Mouse (Mus musculus) G1E (cell line): ENCODE data around the gene Fkbp1b. TPM values are rescaled to one million over a fixed set of nuclear protein-coding genes. Genes with fewer than 3 reads are reported as not detected.

Source experiments
- ATAC-seq: 2 replicates; pipeline ENCODE4 v1.8.0; 2016; ENCODE audit warnings: mild to moderate bottlenecking; ENCODE audit not compliant: insufficient number of reproducible peaks, poor library complexity, low FRiP score, severe bottlenecking; ENCODE audit errors: extremely low read depth
- DNase-seq: peaks from one replicate; pipeline ENCODE4 v3.0.0; 2012; ENCODE audit warnings: low spot score
- H3K27me3 ChIP-seq: 2 replicates; pipeline ENCODE4 v1.6.1; 2012; ENCODE audit warnings: mild to moderate bottlenecking, low read length, inconsistent platforms; ENCODE audit not compliant: insufficient read depth
- H3K36me3 ChIP-seq: replicated peaks from 2 replicates; pipeline ENCODE3; 2012; ENCODE audit warnings: mild to moderate bottlenecking, inconsistent platforms
- H3K4me1 ChIP-seq: 2 replicates; pipeline ENCODE4 v1.6.1; 2012; ENCODE audit warnings: low read depth, low read length, inconsistent platforms, mixed read lengths; ENCODE audit not compliant: insufficient read depth
- H3K4me3 ChIP-seq: 2 replicates; pipeline ENCODE4 v1.5.1; 2012; ENCODE audit warnings: low read depth, mild to moderate bottlenecking, inconsistent platforms, low read length, moderate library complexity, mixed read lengths
- H3K9me3 ChIP-seq: replicated peaks from 2 replicates; pipeline ENCODE4 v1.6.1; 2012; ENCODE audit warnings: inconsistent platforms
- CTCF ChIP-seq: IDR thresholded peaks from 2 replicates; pipeline ENCODE4 v1.5.1; 2012; ENCODE audit warnings: low read depth, low read length, inconsistent platforms, mixed read lengths
- GATA1 ChIP-seq: IDR thresholded peaks from 2 replicates; pipeline ENCODE4 v1.6.1; 2012; ENCODE audit warnings: borderline replicate concordance, low read length, inconsistent platforms, mixed read lengths
- GATA2 ChIP-seq: IDR thresholded peaks from 2 replicates; pipeline ENCODE4 v1.6.1; 2012; ENCODE audit warnings: low read depth, low read length, inconsistent platforms, borderline replicate concordance
- POLR2AphosphoS5 ChIP-seq: IDR thresholded peaks from 2 replicates; pipeline ENCODE4 v1.6.1; 2012; ENCODE audit warnings: low read depth, low read length, inconsistent platforms; ENCODE audit not compliant: insufficient replicate concordance
- TAL1 ChIP-seq: conservative IDR thresholded peaks from 2 replicates; pipeline ENCODE4 v1.6.1; 2012; ENCODE audit warnings: low read depth, low read length, inconsistent platforms, mixed read lengths
- polyA plus RNA-seq: library from polyadenylated mRNA; stranded (reverse); fragments of >175 nt; gene quantifications from 2 replicates; pipeline ENCODE4 v1.2.3, GENCODE M21; 2012
- total RNA-seq, 2 experiments: library from RNA; stranded (forward) in 1 of 2; stranded (reverse) in 1 of 2; fragments of 200-1000 nt in 1 of 2; fragments of >200 nt in 1 of 2; fragmentation: Nextera tagmentation in 1 of 2; gene quantifications; 2 replicates each; pipeline ENCODE4 v1.2.3; 2014 to 2017

Fkbp1b gene
- total and polyA plus RNA-seq, 3 experiments, result 7.8 to 14.0 (median 8.0) TPM

DNA sequence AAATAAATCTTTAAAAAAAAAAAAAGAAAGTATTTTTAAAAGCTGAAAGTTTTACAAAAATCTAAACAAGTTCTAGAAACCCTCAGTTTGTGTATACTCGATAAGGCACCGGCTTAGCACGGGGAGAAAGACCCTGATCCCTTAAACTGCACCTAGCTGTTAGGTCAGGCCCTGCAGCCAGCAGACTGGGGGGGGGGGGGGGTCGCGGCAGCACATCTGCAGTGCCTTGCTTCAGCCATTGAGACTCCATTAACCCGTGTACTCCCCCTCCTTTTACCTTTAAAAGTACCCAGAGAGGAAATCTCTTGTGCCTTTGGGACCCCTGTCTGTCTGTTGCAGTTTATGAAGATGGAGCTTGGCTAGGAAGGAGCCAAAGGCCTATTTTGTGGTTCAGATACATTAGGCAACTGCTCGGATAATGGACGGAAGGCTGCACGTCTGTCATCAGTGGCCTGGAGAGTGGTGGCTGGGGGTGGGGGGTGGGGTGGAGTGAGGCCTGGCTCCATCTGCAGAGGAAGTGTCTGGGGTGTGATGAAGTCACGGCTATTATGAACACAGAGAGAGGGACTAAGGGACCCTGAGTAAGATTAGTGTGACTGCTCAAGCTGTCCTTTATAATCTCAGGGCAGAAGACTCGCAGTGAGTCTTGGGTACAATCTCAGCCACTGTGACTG, 18.0 kb upstream of the Fkbp1b start:
- peaks cover 45% of the 10 kb centered on the region for H3K4me1 ChIP-seq
- peak; percentile 29 for ATAC-seq
- H3K36me3 ChIP-seq, result peaks cover 81% of the 10 kb centered on the region
- DNase-seq, result peak; percentile 33
- no peaks in the 10 kb centered on the region for H3K27me3 ChIP-seq
- H3K9me3 ChIP-seq, result peaks cover 2% of the 10 kb centered on the region; the same call in 1 of the 2 replicates
- TF ChIP-seq GATA2 (no peak), CTCF (no peak), POLR2AphosphoS5 (no peak), TAL1 (no peak), GATA1 (no peak)
- no peak overlapping the region for H3K4me3 ChIP-seq

DNA sequence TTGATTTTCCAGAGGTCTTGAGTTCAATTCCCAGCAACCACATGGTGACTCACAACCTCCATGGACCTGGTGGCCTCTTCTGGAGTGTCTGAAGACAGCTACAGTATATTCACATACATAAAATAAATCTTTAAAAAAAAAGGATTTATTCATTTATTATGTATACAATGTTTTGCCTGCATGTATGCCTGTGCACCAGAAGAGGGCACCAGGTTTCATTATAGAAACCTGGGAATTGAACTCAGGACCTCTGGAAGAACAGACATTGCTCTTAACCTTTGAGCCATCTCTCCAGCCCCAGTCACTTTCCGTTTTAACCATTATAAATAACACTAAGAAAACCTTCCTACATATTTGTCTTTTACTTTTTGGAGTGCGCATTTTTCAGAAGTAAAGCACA, 15.4 kb upstream of the Fkbp1b start:
- ATAC-seq (no peak), DNase-seq (no peak)
- Histone ChIP-seq H3K36me3 (peaks cover 72% of the 10 kb centered on the region), H3K4me3 (no peak overlapping the region), H3K4me1 (peaks cover 31% of the 10 kb centered on the region), H3K9me3 (peaks cover 2% of the 10 kb centered on the region; the same call in 1 of the 2 replicates), H3K27me3 (no peaks in the 10 kb centered on the region)
- TF ChIP-seq GATA2, result no peak
- no peak for TF ChIP-seq TAL1
- no peak; the same call in 1 of the 2 replicates for TF ChIP-seq CTCF
- no peak for TF ChIP-seq POLR2AphosphoS5
- TF ChIP-seq GATA1, result no peak

DNA sequence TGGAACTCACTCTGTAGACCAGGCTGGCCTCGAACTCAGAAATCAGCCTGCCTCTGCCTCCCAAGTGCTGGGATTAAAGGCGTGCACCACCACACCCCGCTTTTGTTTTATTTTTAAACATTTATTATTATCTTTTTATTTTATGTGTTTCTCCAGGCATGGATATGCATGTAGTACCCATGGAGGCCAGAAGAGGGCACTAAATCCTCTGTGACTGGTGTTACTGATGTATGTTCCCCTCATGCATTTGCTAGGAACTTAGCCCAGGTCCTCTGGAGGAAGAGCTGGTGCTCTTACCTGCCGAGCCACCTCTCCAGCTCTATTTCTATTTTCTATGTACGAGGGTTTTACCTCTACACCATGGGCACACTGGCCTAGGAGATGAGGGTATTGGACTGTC, 14.8 kb upstream of the Fkbp1b start:
- TF ChIP-seq CTCF (peak; percentile 38; the same call in 1 of the 2 replicates), POLR2AphosphoS5 (no peak)
- peaks cover 2% of the 10 kb centered on the region; the same call in 1 of the 2 replicates for H3K9me3 ChIP-seq
- H3K4me1 ChIP-seq, result peaks cover 27% of the 10 kb centered on the region
- H3K4me3 ChIP-seq, result no peak overlapping the region
- DNase-seq (no peak), ATAC-seq (no peak)
- peaks cover 72% of the 10 kb centered on the region for H3K36me3 ChIP-seq
- H3K27me3 ChIP-seq, result no peaks in the 10 kb centered on the region

DNA sequence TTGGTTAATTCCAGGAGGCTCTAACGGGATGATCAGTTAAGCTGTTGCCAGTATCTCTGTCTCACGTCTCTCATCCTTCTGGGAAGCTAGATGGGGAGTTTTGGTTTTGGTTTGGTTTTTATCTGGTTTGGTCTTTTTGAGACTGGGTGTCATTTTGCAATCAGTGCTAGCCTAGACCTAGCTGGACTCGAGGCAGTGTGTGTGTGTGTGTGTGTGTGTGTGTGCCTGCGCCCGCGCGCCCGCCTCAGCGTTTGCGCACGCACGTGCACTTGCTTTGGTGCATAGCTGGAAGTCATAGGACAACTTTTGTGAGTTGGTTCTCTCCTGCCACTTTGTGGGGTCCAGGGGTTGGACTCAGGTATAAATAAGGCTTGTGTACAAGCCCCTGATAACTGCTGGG, 2.4 kb upstream of the Fkbp1b start:
- 0 out of 2 replicates have a peak, but pooled peaks have one; percentile 18 for ATAC-seq
- H3K4me1 ChIP-seq, result peaks cover 46% of the 10 kb centered on the region
- H3K9me3 ChIP-seq, result no peaks in the 10 kb centered on the region
- TF ChIP-seq GATA1, result no peak
- TF ChIP-seq GATA2, result no peak
- no peak for TF ChIP-seq POLR2AphosphoS5
- no peak for TF ChIP-seq CTCF
- TF ChIP-seq TAL1, result no peak
- H3K4me3 ChIP-seq, result peak overlapping the region; percentile 75
- H3K27me3 ChIP-seq, result no peaks in the 10 kb centered on the region
- peaks cover 27% of the 10 kb centered on the region for H3K36me3 ChIP-seq
- DNase-seq, result no peak

DNA sequence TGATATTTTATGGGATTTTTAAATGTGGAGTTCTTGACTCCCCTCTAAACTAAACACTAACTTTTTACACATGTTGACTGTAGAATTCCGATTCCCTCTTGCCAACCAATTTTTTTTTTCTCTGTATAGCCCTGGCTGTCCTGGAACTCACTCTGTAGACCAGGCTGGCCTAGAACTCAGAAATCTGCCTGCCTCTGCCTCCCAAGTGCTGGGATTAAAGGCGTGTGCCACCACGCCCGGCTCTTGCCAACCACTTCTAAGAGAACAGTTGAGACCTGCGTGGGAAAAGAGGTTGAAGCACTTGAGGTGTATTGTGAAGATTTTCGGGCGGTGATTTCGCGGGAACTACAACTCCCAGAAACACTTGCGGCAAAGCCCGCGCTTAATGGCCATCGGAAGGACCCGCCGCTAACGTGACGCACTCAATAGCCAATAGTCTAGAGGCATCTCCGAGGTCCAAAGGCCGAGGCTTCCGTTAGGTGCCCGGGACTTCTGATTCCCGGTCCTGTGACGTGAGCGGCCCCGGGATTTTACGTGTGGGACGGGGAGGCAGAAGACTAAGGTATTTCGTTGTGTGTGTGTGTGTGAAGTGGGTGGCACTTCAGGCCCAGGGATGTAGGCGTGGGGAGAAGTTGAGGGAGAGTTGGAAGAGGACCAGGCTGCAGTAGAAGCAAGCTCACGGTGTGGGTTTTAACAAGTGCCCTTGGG, 1.7 kb upstream of the Fkbp1b start, which contains the start of gene Wdcp:
Wdcp (plus strand) TSS at position 414 of the 708 bp plus-strand sequence.
- DNase-seq (peak; percentile 88), ATAC-seq (peak; percentile 96)
- H3K36me3 ChIP-seq, result peaks cover 22% of the 10 kb centered on the region
- peak within 1 kb of the TSS; percentile 82 for H3K4me3 ChIP-seq
- no peaks in the 10 kb centered on the region for H3K9me3 ChIP-seq
- peaks cover 46% of the 10 kb centered on the region for H3K4me1 ChIP-seq
- H3K27me3 ChIP-seq, result no peaks in the 10 kb centered on the region
- TF ChIP-seq POLR2AphosphoS5, result no peak
- no peak for TF ChIP-seq TAL1
- no peak for TF ChIP-seq CTCF
- no peak for TF ChIP-seq GATA1
- TF ChIP-seq GATA2, result no peak

DNA sequence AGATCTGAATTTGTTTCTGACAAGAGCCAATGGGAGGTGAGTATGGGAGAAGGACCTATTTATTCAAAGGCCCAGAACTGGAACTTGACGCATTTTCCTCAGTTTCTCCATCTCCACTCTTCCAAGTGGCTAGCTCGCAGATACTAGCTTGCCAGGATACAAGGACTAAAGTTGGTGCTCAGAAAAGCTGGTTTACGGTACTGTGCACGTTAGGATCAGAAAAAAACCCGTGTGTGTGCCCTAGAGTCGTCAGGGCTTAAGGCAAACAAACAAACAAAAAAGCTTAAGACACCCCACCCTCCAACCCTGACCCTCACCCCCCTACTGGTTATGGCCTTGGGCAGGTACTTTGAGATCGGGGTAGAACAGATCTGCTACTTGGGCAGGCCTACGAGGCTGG, 1.1 kb upstream of the Fkbp1b start:
- Histone ChIP-seq H3K36me3 (peaks cover 26% of the 10 kb centered on the region), H3K4me3 (0 out of 2 replicates have a peak overlapping the region, but pooled peaks have one; percentile 82), H3K4me1 (peaks cover 46% of the 10 kb centered on the region), H3K9me3 (no peaks in the 10 kb centered on the region), H3K27me3 (no peaks in the 10 kb centered on the region)
- ATAC-seq, result no peak
- TF ChIP-seq POLR2AphosphoS5, result no peak
- TF ChIP-seq CTCF, result no peak
- no peak for TF ChIP-seq TAL1
- no peak for TF ChIP-seq GATA1
- no peak for TF ChIP-seq GATA2
- no peak for DNase-seq
